Mouse (Mus musculus) midbrain, embryonic 14.5 days (tissue): ENCODE measurements around the gene Rhox8. TPM values are rescaled to one million over a fixed set of nuclear protein-coding genes. Genes with fewer than 3 reads are reported as not detected.

Experiments used
- polyA plus RNA-seq: library from polyadenylated mRNA; unstranded; fragments of >200 nt; fragmentation: Nextera tagmentation; extraction: Ambion mirVana; gene quantifications from 2 replicates; pipeline ENCODE4 v1.2.1, GENCODE M21; 2014

Rhox8 gene
- polyA plus RNA-seq, 1 experiment from 2014 or later = not detected

Other genes with a start within 250 kb of the Rhox8 start
- not detected in 2 replicates for gene Rhox2g, start 235.5 kb downstream of the Rhox8 start, polyA plus RNA-seq
- gene Rhox4g, start 227.6 kb downstream of the Rhox8 start, polyA plus RNA-seq = not detected in 2 replicates
- gene Rhox3h, start 210.2 kb downstream of the Rhox8 start, polyA plus RNA-seq = not detected in 2 replicates
- gene Rhox2h, start 205.7 kb downstream of the Rhox8 start, polyA plus RNA-seq = not detected in 2 replicates
- gene Rhox5, start 74.1 kb downstream of the Rhox8 start, polyA plus RNA-seq = 0.38 TPM in 1 of 2 replicates, not detected in the other
- not detected in 2 replicates for gene Rhox6, start 52.0 kb downstream of the Rhox8 start, polyA plus RNA-seq
- gene Rhox7a, start 47.3 kb downstream of the Rhox8 start, polyA plus RNA-seq = not detected in 2 replicates
- not detected in 2 replicates for gene Rhox7b, start 18.3 kb upstream of the Rhox8 start, polyA plus RNA-seq
- not detected in 2 replicates for gene Rhox9, start 22.8 kb upstream of the Rhox8 start, polyA plus RNA-seq
- gene Btg1-ps1, start 139.9 kb upstream of the Rhox8 start, polyA plus RNA-seq = not detected in 2 replicates
- gene Btg1-ps2, start 164.2 kb upstream of the Rhox8 start, polyA plus RNA-seq = not detected in 2 replicates
- gene Rhox10, start 187.5 kb upstream of the Rhox8 start, polyA plus RNA-seq = not detected in 2 replicates
- not detected in 2 replicates for gene Rhox11, start 206.2 kb upstream of the Rhox8 start, polyA plus RNA-seq
- not detected in 2 replicates for gene Rhox12, start 232.0 kb upstream of the Rhox8 start, polyA plus RNA-seq
- gene Rhox13, start 242.3 kb upstream of the Rhox8 start, polyA plus RNA-seq = not detected in 2 replicates